8 mouse cellular contexts compared by ENCODE assay signal in the genomic region with DNA sequence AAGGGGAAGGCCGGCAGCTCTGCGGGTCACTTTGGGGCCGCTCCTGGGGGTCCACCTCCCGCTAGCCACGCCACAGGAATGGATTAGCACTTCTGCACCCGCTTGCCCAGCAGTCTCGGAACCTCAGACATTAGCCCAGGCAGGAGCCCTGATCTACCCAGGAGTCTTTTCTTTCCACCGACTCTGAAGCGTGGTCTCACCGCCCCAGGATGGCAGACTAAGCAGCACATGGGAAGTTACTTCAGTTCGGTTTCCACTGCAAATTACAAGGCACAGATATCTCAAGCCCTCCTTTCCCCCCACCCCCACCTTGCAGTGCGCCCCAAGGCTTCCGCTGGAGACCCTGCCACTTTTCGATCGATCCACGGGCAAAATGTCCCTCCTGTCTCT. TPM values are rescaled to one million over a fixed set of nuclear protein-coding genes. Genes with fewer than 3 reads are reported as not detected.
DNase-seq lines count a peak whose midpoint lies in the region; ATAC-seq lines count a peak whose summit lies in the region.

No protein-coding gene starts in this region.

- H3K4me3 ChIP-seq in kidney, embryonic 15.5 days (replicated peaks), result peak overlapping the region; percentile 51
- H3K4me3 ChIP-seq in hindbrain, embryonic 14.5 days (replicated peaks; ENCODE audit: low read length), result peak overlapping the region; percentile 40
- H3K4me3 ChIP-seq in midbrain, embryonic 13.5 days (replicated peaks), result peak overlapping the region; percentile 58

- H3K4me1 ChIP-seq in kidney, embryonic 15.5 days, result peaks cover 17% of the 10 kb centered on the region
- H3K4me1 ChIP-seq in hindbrain, embryonic 14.5 days (replicated peaks; ENCODE audit: control insufficient read depth, insufficient read depth, low read length), result 0 out of 2 replicates have a peak, but pooled peaks cover 10% of the 10 kb centered on the region
- H3K4me1 ChIP-seq in midbrain, embryonic 13.5 days (replicated peaks), result peaks cover 18% of the 10 kb centered on the region

- DNase-seq in kidney, postnatal 36 days, result no peak
- DNase-seq in embryo, embryonic 11 days, result peak; percentile 7
- no peak for DNase-seq in hindbrain, embryonic 14.5 days (ENCODE audit: low spot score)
- DNase-seq in adipocyte (ENCODE audit: low spot score), result no peak
- no peak for DNase-seq in left cerebral cortex, postnatal 25 days (ENCODE audit: low spot score in 2 of 2)
- DNase-seq in left cerebral cortex, postnatal 4 days, result no peak

- H3K36me3 ChIP-seq in kidney, embryonic 15.5 days, result no peaks in the 10 kb centered on the region
- no peaks in the 10 kb centered on the region for H3K36me3 ChIP-seq in hindbrain, embryonic 14.5 days (replicated peaks; ENCODE audit: control insufficient read depth, insufficient read depth)
- H3K36me3 ChIP-seq in midbrain, embryonic 13.5 days, result no peaks in the 10 kb centered on the region

- peak overlapping the region; percentile 91 for H3K4me2 ChIP-seq in kidney, embryonic 15.5 days
- peak overlapping the region; percentile 86 for H3K4me2 ChIP-seq in hindbrain, embryonic 14.5 days (replicated peaks)
- peak overlapping the region; percentile 99 for H3K4me2 ChIP-seq in midbrain, embryonic 13.5 days (replicated peaks)

- H3K9me3 ChIP-seq in kidney, embryonic 15.5 days (replicated peaks), result no peaks in the 10 kb centered on the region
- no peaks in the 10 kb centered on the region for H3K9me3 ChIP-seq in hindbrain, embryonic 14.5 days (ENCODE audit: control insufficient read depth, low read length)
- no peaks in the 10 kb centered on the region for H3K9me3 ChIP-seq in midbrain, embryonic 13.5 days

- intact Hi-C loops in left cerebral cortex, postnatal 25 days (cut with DNase I), result no loop called here
- intact Hi-C loops in left cerebral cortex, postnatal 4 days (cut with DNase I), result no loop called here

- H3K9ac ChIP-seq in kidney, embryonic 15.5 days, result peak overlapping the region; percentile 49
- peak overlapping the region; percentile 60 for H3K9ac ChIP-seq in hindbrain, embryonic 14.5 days
- peak overlapping the region; percentile 73 for H3K9ac ChIP-seq in midbrain, embryonic 13.5 days (replicated peaks)

- no peak for ATAC-seq in kidney, embryonic 15.5 days (replicated peaks; ENCODE audit: low FRiP score)
- ATAC-seq in hindbrain, embryonic 14.5 days (ENCODE audit: low FRiP score), result no peak
- ATAC-seq in midbrain, embryonic 13.5 days, result no peak; the same call in 1 of the 2 replicates

- H3K27me3 ChIP-seq in kidney, embryonic 15.5 days, result peaks cover 41% of the 10 kb centered on the region
- H3K27me3 ChIP-seq in hindbrain, embryonic 14.5 days (ENCODE audit: control insufficient read depth, insufficient read depth, low read length), result peaks cover 31% of the 10 kb centered on the region
- H3K27me3 ChIP-seq in midbrain, embryonic 13.5 days, result peaks cover 30% of the 10 kb centered on the region

- WGBS in kidney, embryonic 15.5 days, result 4% methylated on average over 16 of the region's 16 CpGs
- 3% methylated on average over 16 of the region's 16 CpGs for WGBS in hindbrain, embryonic 14.5 days
- whole genome bisulfite sequencing in midbrain, embryonic 13.5 days, result 2% methylated on average over 16 of the region's 16 CpGs

- H3K27ac ChIP-seq in kidney, embryonic 15.5 days, result no peak overlapping the region
- H3K27ac ChIP-seq in hindbrain, embryonic 14.5 days, result no peak overlapping the region
- no peak overlapping the region for H3K27ac ChIP-seq in midbrain, embryonic 13.5 days

RNA-seq across cellular contexts. Expression of a gene that starts 0.6 kb away (rescaled TPM):
- polyA plus RNA-seq in kidney, embryonic 15.5 days (2015; fragmentation: Nextera tagmentation; extraction: Ambion mirVana), result 0.36 and 0.45 TPM in 2 replicates
- polyA plus RNA-seq in hindbrain, embryonic 14.5 days (2014; fragmentation: Nextera tagmentation; extraction: Ambion mirVana), result 0.88 and 1.4 TPM in 2 replicates
- polyA plus RNA-seq in midbrain, embryonic 13.5 days (2015; fragmentation: Nextera tagmentation; extraction: Ambion mirVana), result 0.12 and 0.22 TPM in 2 replicates
- 1 to 10 TPM; 7.6 to 9.2 TPM for total RNA-seq in left cerebral cortex, postnatal 25 days (2021)
- 1 to 10 TPM; 2.9 to 4.0 TPM for total RNA-seq in left cerebral cortex, postnatal 4 days (2021)
